Mouse (Mus musculus) kidney, postnatal 14 days (tissue): ENCODE data around the gene Kcnc2.
"Not testable (repeated sequence)": the region's sequence is repeated elsewhere in the genome, so short reads cannot be mapped to it uniquely, and the experiment has no call there.

Source experiments
- DNase-seq: peaks from one replicate; pipeline ENCODE4 v3.0.0; 2022; ENCODE audit warnings: mixed read lengths

Gene Kcnc2

GRCm38 (mm10) chr10:112270887-112271802 is at the start of gene Kcnc2:
Gene Kcnc2, plus strand, starts transcription at chr10:112271121.
- DNase-seq = peak; percentile 35

DNA sequence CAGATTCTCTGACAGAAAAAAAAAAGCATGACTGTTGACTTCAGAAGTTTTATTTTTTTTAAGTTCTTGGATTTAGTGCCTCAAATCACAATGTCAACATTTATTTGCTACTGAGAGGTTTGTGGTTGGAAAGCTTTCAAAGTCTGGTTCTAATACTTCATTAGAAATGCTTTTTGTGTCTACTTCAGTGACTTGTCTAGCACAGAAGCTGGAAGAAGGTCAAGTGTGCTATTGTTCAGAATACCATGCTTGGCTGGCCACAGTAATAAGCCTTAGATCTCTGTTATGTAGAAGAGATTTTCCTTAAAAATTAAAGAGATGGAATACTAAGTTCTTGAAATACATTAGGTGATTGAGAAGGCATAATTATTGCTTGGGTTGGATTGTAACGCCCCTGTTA is 43.8 kb upstream of the Kcnc2 start:
- DNase-seq = no peak

GRCm38 (mm10) chr10:112229091-112229843 is 41.7 kb upstream of the Kcnc2 start:
- DNase-seq = peak; percentile 7

GRCm38 (mm10) chr10:112232733-112233132 is 38.2 kb upstream of the Kcnc2 start:
- not testable (repeated sequence) for DNase-seq

DNA sequence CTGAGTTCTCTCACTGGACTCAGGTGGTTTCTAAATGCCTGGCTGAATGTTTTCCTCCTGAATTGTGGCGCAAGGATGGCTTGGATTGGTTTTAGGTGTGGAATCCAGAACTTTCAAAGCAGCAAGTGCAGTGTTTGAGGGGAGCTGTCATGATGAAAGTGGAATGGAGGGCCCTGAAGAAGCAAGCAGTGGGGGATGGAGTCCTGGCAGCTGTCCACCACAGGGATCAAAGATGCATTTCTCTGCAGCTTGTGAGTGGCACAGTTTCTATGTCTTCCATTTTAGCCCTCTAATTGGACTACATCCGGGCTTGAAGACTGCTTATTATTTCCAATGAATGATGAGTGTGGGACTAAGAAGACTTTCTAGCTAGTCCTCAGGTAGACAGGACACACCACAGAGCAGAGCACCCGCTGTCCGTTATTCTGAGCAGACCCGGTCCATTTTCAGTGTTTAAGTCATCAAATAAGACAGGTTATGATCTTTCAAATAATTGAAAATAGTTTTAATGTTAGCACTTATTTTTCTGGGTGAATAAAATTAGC is 35.5 kb upstream of the Kcnc2 start:
- DNase-seq = not testable (repeated sequence)

DNA sequence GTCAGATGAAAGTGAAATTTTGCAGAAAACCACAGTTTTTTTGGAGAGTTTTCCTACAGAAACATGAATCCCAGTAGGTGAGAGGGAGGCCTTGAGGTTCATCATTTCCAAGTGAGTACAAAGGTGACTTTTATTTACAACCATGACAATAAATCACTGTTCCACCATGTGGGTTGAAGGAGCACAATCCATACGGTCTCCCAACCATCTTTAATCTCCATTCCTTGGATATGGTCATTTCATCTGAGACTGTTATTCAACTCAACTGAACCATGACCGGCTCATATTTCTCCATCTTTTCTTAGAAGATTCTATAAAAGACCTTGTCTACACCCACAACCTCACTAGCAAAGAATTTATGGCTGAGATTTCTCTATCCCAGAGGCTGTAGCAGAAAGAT is 22.6 kb upstream of the Kcnc2 start:
- no peak for DNase-seq

GRCm38 (mm10) chr10:112263467-112263866 is 7.5 kb upstream of the Kcnc2 start:
- no peak for DNase-seq

DNA sequence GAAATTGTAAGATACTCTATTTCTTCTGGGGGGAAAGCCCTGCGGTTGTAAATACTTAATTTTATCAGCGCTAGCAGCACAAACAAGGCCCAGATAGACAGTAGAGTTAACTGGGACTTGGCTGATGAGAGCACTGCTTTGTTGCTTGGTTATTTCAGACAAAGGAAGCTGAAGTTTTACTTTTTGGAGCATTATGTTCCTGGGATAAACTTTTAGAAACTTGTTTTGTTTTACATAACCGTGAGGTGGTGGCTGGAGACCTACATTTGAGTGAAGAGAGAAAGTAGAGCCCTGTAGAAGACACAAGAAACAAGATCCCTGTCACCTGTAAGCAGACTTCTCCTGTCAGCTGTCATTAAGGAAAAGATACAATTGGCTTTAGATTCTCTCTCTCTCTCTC is 1.4 kb upstream of the Kcnc2 start:
- no peak for DNase-seq

DNA sequence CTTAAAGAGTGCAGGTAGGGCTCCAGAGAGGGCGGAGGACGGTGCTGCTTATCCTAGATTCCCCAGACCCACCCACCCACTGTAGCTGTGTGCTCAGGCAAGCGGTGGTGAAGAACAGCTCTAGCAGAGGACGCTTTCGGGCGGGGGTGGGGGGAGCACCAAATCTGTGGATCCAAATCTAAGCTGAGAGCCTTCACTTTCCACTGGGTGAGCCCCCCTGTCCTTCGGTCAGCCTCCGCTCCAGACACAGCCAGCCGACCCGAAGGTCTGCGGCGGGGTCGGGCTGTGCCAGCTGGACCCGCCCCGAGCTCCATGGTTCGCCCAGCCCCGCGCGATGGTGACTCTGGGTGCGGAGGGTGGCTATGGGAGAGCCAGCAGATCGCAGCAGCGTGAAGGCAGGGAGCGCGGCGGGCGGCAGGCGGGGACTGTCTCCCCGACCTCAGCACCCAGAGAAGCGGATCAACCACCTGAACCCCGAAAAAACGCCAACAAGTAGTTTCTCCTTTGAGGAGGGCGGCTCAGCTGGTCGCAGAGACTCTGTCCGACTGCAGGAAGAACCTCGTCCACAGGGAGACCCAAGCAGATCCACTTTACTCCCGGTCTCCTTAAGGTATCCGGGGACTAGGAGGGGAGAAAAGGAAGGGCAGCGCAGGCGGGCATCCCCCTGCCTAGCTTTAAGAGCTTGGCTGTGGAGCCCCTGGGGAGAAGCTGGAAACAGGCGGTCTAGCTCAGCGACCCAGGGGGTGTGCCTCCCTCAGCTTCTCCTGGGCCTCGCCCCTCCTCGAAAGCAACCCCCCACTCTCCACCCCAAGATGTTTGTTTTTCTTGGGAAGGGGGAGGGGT is 761 bp upstream of the Kcnc2 start:
- DNase-seq = peak; percentile 40

- DNase-seq = peak; percentile 2
Observed at GRCm38 (mm10) chr10:112271803-112272165, 863 bp downstream of the Kcnc2 start.

GRCm38 (mm10) chr10:112272171-112272570 is 1.2 kb downstream of the Kcnc2 start:
- DNase-seq = peak; percentile 1

DNA sequence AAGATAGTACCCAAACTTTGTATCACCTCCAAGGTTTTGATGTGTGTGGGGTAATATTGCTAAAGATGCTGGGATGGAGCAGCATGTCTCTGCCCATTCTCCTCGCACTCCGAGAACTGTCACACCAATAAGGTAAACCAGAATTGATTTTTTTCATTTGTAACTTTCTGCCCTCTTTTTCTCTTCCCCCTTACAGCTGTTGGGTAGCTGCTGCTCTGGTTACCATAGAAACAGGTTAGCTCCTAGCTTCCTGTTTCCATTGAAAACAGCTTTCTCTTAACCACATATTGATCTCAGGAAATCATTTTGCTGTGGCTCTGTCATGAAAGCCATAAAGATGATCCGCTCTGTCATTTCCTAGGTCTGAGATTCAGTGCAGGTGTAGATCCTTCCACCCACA is 7.1 kb downstream of the Kcnc2 start:
- no peak for DNase-seq

GRCm38 (mm10) chr10:112315136-112315535 is 44.2 kb downstream of the Kcnc2 start:
- DNase-seq = no peak

- DNase-seq = no peak
Observed at GRCm38 (mm10) chr10:112317783-112318182, 46.9 kb downstream of the Kcnc2 start.

- no peak for DNase-seq
Observed at GRCm38 (mm10) chr10:112357669-112358362, 86.9 kb downstream of the Kcnc2 start.

- no peak for DNase-seq
Observed at GRCm38 (mm10) chr10:112358363-112358704, 87.4 kb downstream of the Kcnc2 start.

DNA sequence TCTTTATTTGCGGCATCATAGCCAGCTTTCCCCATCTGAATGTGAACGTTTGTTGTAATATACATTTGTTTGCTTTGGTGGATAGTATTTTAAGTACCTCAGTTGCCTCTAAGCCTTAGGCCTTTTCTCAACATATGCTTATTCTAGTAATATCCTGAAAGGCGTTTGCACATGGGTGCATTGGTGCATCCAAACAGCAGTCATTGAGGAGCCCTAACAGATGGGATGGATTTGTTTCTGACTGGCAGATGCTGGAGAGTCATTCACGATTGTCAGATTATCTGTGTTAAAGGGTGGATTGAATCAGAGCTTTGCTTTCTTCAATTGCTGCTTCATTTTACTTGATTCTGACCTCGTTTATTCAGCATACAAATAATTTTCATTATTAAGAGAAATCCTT is 89.8 kb downstream of the Kcnc2 start:
- no peak for DNase-seq

GRCm38 (mm10) chr10:112368369-112368768 is 97.4 kb downstream of the Kcnc2 start:
- DNase-seq = no peak

DNA sequence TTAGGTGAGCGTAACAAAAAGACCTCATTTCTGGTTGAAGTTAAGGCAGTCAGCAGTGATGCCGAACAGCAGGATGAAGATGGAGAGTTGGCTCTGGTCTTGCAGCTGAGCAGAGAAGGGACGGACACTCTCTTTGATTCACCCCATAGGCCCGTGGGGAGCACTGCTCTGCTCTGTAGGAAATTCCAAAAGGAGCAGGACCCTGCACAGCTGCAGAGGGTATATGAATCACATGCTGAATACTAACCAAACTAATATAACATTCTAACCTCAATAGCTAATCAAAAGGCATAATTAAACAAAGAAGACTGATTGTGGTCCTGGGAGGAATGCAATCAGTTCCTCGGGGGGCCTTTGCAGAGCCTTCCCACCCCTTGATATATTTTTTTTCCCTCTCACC is 106.2 kb downstream of the Kcnc2 start:
- no peak for DNase-seq

GRCm38 (mm10) chr10:112378465-112378864 is 107.5 kb downstream of the Kcnc2 start:
- DNase-seq = no peak

DNA sequence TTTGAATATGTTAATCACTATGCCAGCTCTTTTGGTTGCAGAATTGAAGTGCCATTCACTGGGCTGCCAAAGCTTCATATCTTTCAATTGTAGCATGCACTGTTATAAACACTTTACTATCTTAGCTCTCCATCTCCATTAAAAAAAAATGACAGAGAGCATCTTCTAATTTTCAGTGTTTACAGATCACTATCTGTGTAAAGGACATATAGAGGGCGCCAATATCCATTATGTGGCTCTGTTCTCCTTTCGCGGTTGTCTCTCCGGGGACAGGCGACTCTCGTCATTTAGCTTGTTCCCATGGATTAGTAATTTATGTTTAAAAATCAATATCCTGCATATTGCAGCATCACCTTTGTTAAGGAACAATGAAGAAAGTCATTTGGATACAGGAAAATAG is 109.7 kb downstream of the Kcnc2 start:
- DNase-seq = no peak

DNA sequence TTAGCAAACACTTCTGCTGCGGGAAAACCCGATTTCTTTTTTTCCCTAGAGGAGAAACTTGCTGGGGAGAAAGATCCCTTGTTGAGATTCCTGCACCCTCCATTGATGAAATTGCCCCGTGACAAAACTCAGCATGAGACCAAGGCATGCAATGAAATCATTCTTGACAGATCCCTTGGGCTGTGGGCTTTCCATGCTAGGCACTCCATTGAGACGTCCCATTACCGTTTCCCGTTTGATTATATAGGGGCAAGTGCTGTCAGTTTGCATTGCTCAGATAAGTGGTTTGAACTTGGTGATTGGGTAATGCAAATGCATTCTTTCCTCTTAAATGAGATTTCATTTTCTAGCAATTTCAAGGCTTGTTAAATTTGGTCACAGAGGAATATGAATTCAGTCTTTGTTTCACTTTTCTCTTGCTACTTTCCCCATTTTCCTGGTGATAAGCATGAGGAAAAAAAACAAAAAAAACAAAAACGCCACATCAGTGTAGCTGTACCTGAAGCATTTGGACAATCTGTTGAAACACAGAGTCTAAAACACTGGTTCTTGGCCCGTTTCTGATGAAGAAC is 123.6 kb downstream of the Kcnc2 start:
- DNase-seq = no peak
